11 mouse cellular contexts compared by ENCODE assay signal in the genomic region with DNA sequence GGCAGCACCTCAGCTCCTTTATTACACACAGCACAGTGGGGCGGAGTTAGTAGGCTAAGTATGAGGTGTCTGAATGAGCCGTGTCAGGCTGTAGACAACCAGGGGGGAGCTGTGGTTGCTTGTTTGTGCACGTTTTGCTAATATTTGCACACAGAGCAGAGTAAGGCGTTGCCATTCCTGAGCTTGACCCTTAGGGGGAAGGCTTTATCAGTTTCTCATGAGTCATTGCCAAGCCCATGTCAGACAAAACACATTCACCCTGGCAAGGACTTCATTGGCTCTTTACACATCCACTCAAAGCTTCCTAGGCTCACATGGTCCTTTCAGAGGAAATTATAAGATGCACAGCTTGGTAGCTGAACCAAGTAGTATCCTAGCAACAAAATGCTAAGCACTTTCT. TPM values are rescaled to one million over a fixed set of nuclear protein-coding genes. Genes with fewer than 3 reads are reported as not detected.
DNase-seq lines count a peak whose midpoint lies in the region; ATAC-seq and TF ChIP-seq lines count a peak whose summit lies in the region.
"Had no signal": no experiment of that assay in that cellular context is flagged by ENCODE, and none has a peak within 500 bp of the region (broad histone marks: within the 10 kb centered on the region; RNA-seq: fewer than 3 reads in every experiment).

No protein-coding gene starts in this region.

- H3K9ac ChIP-seq in kidney, postnatal 0 days (ENCODE audit: low read depth, low read length): no peak overlapping the region
- no peak overlapping the region for H3K9ac ChIP-seq in kidney, embryonic 15.5 days
- no peak overlapping the region for H3K9ac ChIP-seq in midbrain, embryonic 14.5 days (replicated peaks; ENCODE audit: low read length)
- H3K9ac ChIP-seq: embryonic facial prominence, embryonic 13.5 days; limb, embryonic 15.5 days had no signal

- H3K4me2 ChIP-seq in kidney, postnatal 0 days (ENCODE audit: low read length): no peak overlapping the region
- H3K4me2 ChIP-seq in kidney, embryonic 15.5 days: no peak overlapping the region
- no peak overlapping the region for H3K4me2 ChIP-seq in midbrain, embryonic 14.5 days (ENCODE audit: low read length)
- H3K4me2 ChIP-seq: embryonic facial prominence, embryonic 13.5 days; limb, embryonic 15.5 days had no signal

- no peak overlapping the region for H3K27ac ChIP-seq in kidney, postnatal 0 days
- H3K27ac ChIP-seq in kidney, embryonic 15.5 days: no peak overlapping the region
- no peak overlapping the region for H3K27ac ChIP-seq in midbrain, embryonic 14.5 days (replicated peaks; ENCODE audit: low read depth, low read length)
- H3K27ac ChIP-seq: embryonic facial prominence, embryonic 13.5 days; limb, embryonic 15.5 days had no signal

- TF ChIP-seq CTCF in kidney, postnatal 0 days (IDR thresholded peaks at IDR 0.05; ENCODE audit: low read depth): 0 out of 2 replicates have a peak, but pooled peaks have one; percentile 11

- H3K27me3 ChIP-seq in kidney, postnatal 0 days (ENCODE audit: insufficient read depth, low read length): no peaks in the 10 kb centered on the region
- H3K27me3 ChIP-seq in kidney, embryonic 15.5 days: no peaks in the 10 kb centered on the region
- H3K27me3 ChIP-seq in midbrain, embryonic 14.5 days (ENCODE audit: control insufficient read depth, insufficient read depth, low read length): no peaks in the 10 kb centered on the region
- H3K27me3 ChIP-seq: embryonic facial prominence, embryonic 13.5 days; limb, embryonic 15.5 days had no signal

- no peak; the same call in 1 of the 2 replicates for ATAC-seq in kidney, postnatal 0 days (replicated peaks; ENCODE audit: low FRiP score, low read depth)
- ATAC-seq in kidney, embryonic 15.5 days (replicated peaks; ENCODE audit: low FRiP score): no peak
- ATAC-seq in granulocyte monocyte progenitor cell, adult 5-6 weeks (replicated peaks; ENCODE audit: poor library complexity, severe bottlenecking): peak; percentile 42; the same call in 1 of the 2 replicates
- ATAC-seq in midbrain, embryonic 14.5 days (ENCODE audit: low FRiP score, low TSS enrichment): peak; percentile 28; the same call in 1 of the 2 replicates

- no peak for DNase-seq in kidney, postnatal 0 days (ENCODE audit: low spot score)
- DNase-seq in R1 (ENCODE audit: low read depth, low spot score): peak; percentile 35
- peak; percentile 39 for DNase-seq in midbrain, embryonic 14.5 days
- DNase-seq in cerebellum, adult 18-20 months: no peak
- DNase-seq in natural killer cell, adult 2 months (ENCODE audit: low spot score in 2 of 2): no peak
- no peak for DNase-seq in testis, postnatal 10 days (ENCODE audit: low spot score)
- DNase-seq: heart, postnatal 36 days had no signal

- 62% methylated on average over 4 of the region's 4 CpGs for WGBS in kidney, postnatal 0 days
- 65% methylated on average over 4 of the region's 4 CpGs for WGBS in kidney, embryonic 15.5 days
- WGBS in midbrain, embryonic 14.5 days: 54% methylated on average over 4 of the region's 4 CpGs

- no peaks in the 10 kb centered on the region for H3K9me3 ChIP-seq in kidney, postnatal 0 days (replicated peaks; ENCODE audit: low read length)
- no peaks in the 10 kb centered on the region for H3K9me3 ChIP-seq in kidney, embryonic 15.5 days (replicated peaks)
- H3K9me3 ChIP-seq in midbrain, embryonic 14.5 days (ENCODE audit: control insufficient read depth, low read length): no peaks in the 10 kb centered on the region
- H3K9me3 ChIP-seq: embryonic facial prominence, embryonic 13.5 days; limb, embryonic 15.5 days had no signal

- H3K36me3 ChIP-seq in kidney, postnatal 0 days (ENCODE audit: insufficient read depth, low read length): no peaks in the 10 kb centered on the region
- no peaks in the 10 kb centered on the region for H3K36me3 ChIP-seq in kidney, embryonic 15.5 days
- H3K36me3 ChIP-seq in midbrain, embryonic 14.5 days (ENCODE audit: control insufficient read depth, insufficient read depth, low read length): no peaks in the 10 kb centered on the region
- H3K36me3 ChIP-seq: embryonic facial prominence, embryonic 13.5 days; limb, embryonic 15.5 days had no signal

- no peak overlapping the region for H3K4me3 ChIP-seq in kidney, postnatal 0 days (replicated peaks; ENCODE audit: low read depth, low read length)
- H3K4me3 ChIP-seq in kidney, embryonic 15.5 days (replicated peaks): no peak overlapping the region
- H3K4me3 ChIP-seq in midbrain, embryonic 14.5 days (replicated peaks; ENCODE audit: low read depth, low read length): no peak overlapping the region
- H3K4me3 ChIP-seq: embryonic facial prominence, embryonic 13.5 days; limb, embryonic 15.5 days had no signal

- no peaks in the 10 kb centered on the region for H3K4me1 ChIP-seq in kidney, postnatal 0 days (replicated peaks; ENCODE audit: insufficient read depth, low read length)
- 0 out of 2 replicates have a peak, but pooled peaks cover 6% of the 10 kb centered on the region for H3K4me1 ChIP-seq in kidney, embryonic 15.5 days
- H3K4me1 ChIP-seq in midbrain, embryonic 14.5 days (ENCODE audit: control insufficient read depth, insufficient read depth, low read length): peaks cover 9% of the 10 kb centered on the region
- H3K4me1 ChIP-seq: limb, embryonic 15.5 days had no signal

RNA-seq across cellular contexts. Expression of gene Ctso, which starts 9.5 kb away (rescaled TPM):
- 25.3 and 25.7 TPM in 2 replicates for polyA plus RNA-seq in kidney, postnatal 0 days (2015; fragmentation: Nextera tagmentation; extraction: Ambion mirVana)
- polyA plus RNA-seq in kidney, embryonic 15.5 days (2015; fragmentation: Nextera tagmentation; extraction: Ambion mirVana): 13.8 and 14.2 TPM in 2 replicates
- 11.3 and 11.8 TPM in 2 replicates for total RNA-seq in granulocyte monocyte progenitor cell, adult 5-6 weeks (2014; fragmentation: Nextera tagmentation)
- 6.9 and 8.2 TPM in 2 replicates for total RNA-seq in granulocyte monocyte progenitor cell, adult 5-6 weeks (2017)
- 5.1 and 7.1 TPM in 2 replicates for polyA plus RNA-seq in midbrain, embryonic 14.5 days (2014; fragmentation: Nextera tagmentation; extraction: Ambion mirVana)

RNA-seq across cellular contexts. Expression of gene Tdo2, which starts 53.1 kb away (rescaled TPM):
- 0.08 and 0.14 TPM in 2 replicates for polyA plus RNA-seq in kidney, postnatal 0 days (2015; fragmentation: Nextera tagmentation; extraction: Ambion mirVana)
- polyA plus RNA-seq in kidney, embryonic 15.5 days (2015; fragmentation: Nextera tagmentation; extraction: Ambion mirVana): 0.09 and 0.19 TPM in 2 replicates
- total RNA-seq in granulocyte monocyte progenitor cell, adult 5-6 weeks (2014; fragmentation: Nextera tagmentation): not detected in 2 replicates
- not detected in 2 replicates for total RNA-seq in granulocyte monocyte progenitor cell, adult 5-6 weeks (2017)
- polyA plus RNA-seq in midbrain, embryonic 14.5 days (2014; fragmentation: Nextera tagmentation; extraction: Ambion mirVana): 0.25 TPM in 1 of 2 replicates, not detected in the other
- total RNA-seq: heart, postnatal 36 days had no signal
- polyA plus RNA-seq: embryonic facial prominence, embryonic 13.5 days had no signal

RNA-seq across cellular contexts. Expression of gene Asic5, which starts 59.2 kb away (rescaled TPM):
- polyA plus RNA-seq in kidney, postnatal 0 days (2015; fragmentation: Nextera tagmentation; extraction: Ambion mirVana): 0.84 and 1.0 TPM in 2 replicates
- not detected in 2 replicates for polyA plus RNA-seq in kidney, embryonic 15.5 days (2015; fragmentation: Nextera tagmentation; extraction: Ambion mirVana)
- total RNA-seq in granulocyte monocyte progenitor cell, adult 5-6 weeks (2014; fragmentation: Nextera tagmentation): not detected in 2 replicates
- total RNA-seq in granulocyte monocyte progenitor cell, adult 5-6 weeks (2017): not detected in 2 replicates
- not detected in 2 replicates for polyA plus RNA-seq in midbrain, embryonic 14.5 days (2014; fragmentation: Nextera tagmentation; extraction: Ambion mirVana)
- total RNA-seq: heart, postnatal 36 days had no signal
- polyA plus RNA-seq: embryonic facial prominence, embryonic 13.5 days; limb, embryonic 15.5 days had no signal

Comparison
In these comparisons a context has a peak if more than half of its experiments do, and no peak if none do; other contexts are left out.
1. ATAC-seq: peak in granulocyte monocyte progenitor cell, adult 5-6 weeks (single experiment) and midbrain, embryonic 14.5 days (single experiment); none in kidney, postnatal 0 days (single experiment) and kidney, embryonic 15.5 days (single experiment).
2. DNase-seq: peak in R1 (single experiment) and midbrain, embryonic 14.5 days (single experiment); none in kidney, postnatal 0 days (single experiment), cerebellum, adult 18-20 months (0 of 2), natural killer cell, adult 2 months (0 of 2) and testis, postnatal 10 days (single experiment).